Mouse (Mus musculus): ENCODE results near the gene Rab42. TPM values are rescaled to one million over a fixed set of nuclear protein-coding genes. Genes with fewer than 3 reads are reported as not detected.

Rab42 gene
- polyA plus RNA-seq, 1 experiment from 2014 or later: 1.8 TPM

Other genes starting within 250 kb of the Rab42 start
- gene Gm10300, start 228.7 kb downstream of the Rab42 start, polyA plus RNA-seq (2015; fragmentation: Nextera tagmentation; extraction: Ambion mirVana): 0.13 TPM in 1 of 2 replicates, not detected in the other
- 54.9 and 57.8 TPM in 2 replicates for gene Epb41, start 228.1 kb downstream of the Rab42 start, polyA plus RNA-seq (2015; fragmentation: Nextera tagmentation; extraction: Ambion mirVana)
- gene Oprd1, start 158.9 kb downstream of the Rab42 start, polyA plus RNA-seq (2015; fragmentation: Nextera tagmentation; extraction: Ambion mirVana): 0.27 and 0.30 TPM in 2 replicates
- 73.3 and 79.5 TPM in 2 replicates for gene Ythdf2, start 91.1 kb downstream of the Rab42 start, polyA plus RNA-seq (2015; fragmentation: Nextera tagmentation; extraction: Ambion mirVana)
- gene Gmeb1, start 41.8 kb downstream of the Rab42 start, polyA plus RNA-seq (2015; fragmentation: Nextera tagmentation; extraction: Ambion mirVana): 30.1 and 30.3 TPM in 2 replicates
- 38.4 and 43.0 TPM in 2 replicates for gene Taf12, start 29.0 kb downstream of the Rab42 start, polyA plus RNA-seq (2015; fragmentation: Nextera tagmentation; extraction: Ambion mirVana)
- 67.4 and 68.2 TPM in 2 replicates for gene Trnau1ap, start 26.2 kb upstream of the Rab42 start, polyA plus RNA-seq (2015; fragmentation: Nextera tagmentation; extraction: Ambion mirVana)
- 68.5 and 74.6 TPM in 2 replicates for gene Rcc1, start 50.2 kb upstream of the Rab42 start, polyA plus RNA-seq (2015; fragmentation: Nextera tagmentation; extraction: Ambion mirVana)
- 21.1 and 22.6 TPM in 2 replicates for gene Phactr4, start 119.1 kb upstream of the Rab42 start, polyA plus RNA-seq (2015; fragmentation: Nextera tagmentation; extraction: Ambion mirVana)
- 22.0 and 23.4 TPM in 2 replicates for gene Med18, start 160.5 kb upstream of the Rab42 start, polyA plus RNA-seq (2015; fragmentation: Nextera tagmentation; extraction: Ambion mirVana)
- 14.2 TPM in 2 replicates for gene Sesn2, start 207.1 kb upstream of the Rab42 start, polyA plus RNA-seq (2015; fragmentation: Nextera tagmentation; extraction: Ambion mirVana)
- 1,135 and 1,340 TPM in 2 replicates for gene Atpif1, start 230.3 kb upstream of the Rab42 start, polyA plus RNA-seq (2015; fragmentation: Nextera tagmentation; extraction: Ambion mirVana)
- 140 and 147 TPM in 2 replicates for gene Dnajc8, start 232.2 kb upstream of the Rab42 start, polyA plus RNA-seq (2015; fragmentation: Nextera tagmentation; extraction: Ambion mirVana)